Mouse (Mus musculus) E14TG2a.4 (cell line): ENCODE measurements around the gene Dnah10.

Experiments
- CTCF ChIP-seq: conservative IDR thresholded peaks from 2 replicates; pipeline ENCODE4 v1.5.1; 2014; ENCODE audit warnings: low read length
- NANOG ChIP-seq: IDR thresholded peaks from 2 replicates; pipeline ENCODE4 v1.6.1; 2014; ENCODE audit warnings: borderline replicate concordance, low read length, mixed read lengths
- POU5F1 ChIP-seq: IDR thresholded peaks from 2 replicates; pipeline ENCODE4 v1.6.1; 2014; ENCODE audit warnings: low read length, borderline replicate concordance

- TF ChIP-seq CTCF = peak; percentile 60
- TF ChIP-seq NANOG = no peak
- no peak for TF ChIP-seq POU5F1
Observed at GRCm38 (mm10) chr5:124741898-124742599, 17.2 kb downstream of the Dnah10 start.
